Mouse (Mus musculus) E14TG2a.4 (cell line): Measurements from ENCODE around the gene Garnl3.

Experiments used
- H3K27me3 ChIP-seq: 2 replicates; pipeline ENCODE4 v1.6.1; 2014; ENCODE audit warnings: low read length, control low read depth; ENCODE audit not compliant: insufficient read depth
- H3K36me3 ChIP-seq: 2 replicates; pipeline ENCODE4 v1.6.1; 2014; ENCODE audit warnings: low read length, control low read depth; ENCODE audit not compliant: insufficient read depth
- H3K4me1 ChIP-seq: replicated peaks from 2 replicates; pipeline ENCODE4 v1.6.1; 2014; ENCODE audit warnings: low read depth, low read length, control low read depth
- H3K4me3 ChIP-seq: replicated peaks from 2 replicates; pipeline ENCODE4 v1.5.1; 2014; ENCODE audit warnings: mild to moderate bottlenecking, low read length
- H3K9me3 ChIP-seq: 2 replicates; pipeline ENCODE4 v1.6.1; 2014; ENCODE audit warnings: low read length, control low read depth
- CTCF ChIP-seq: conservative IDR thresholded peaks from 2 replicates; pipeline ENCODE4 v1.5.1; 2014; ENCODE audit warnings: low read length
- NANOG ChIP-seq: IDR thresholded peaks from 2 replicates; pipeline ENCODE4 v1.6.1; 2014; ENCODE audit warnings: borderline replicate concordance, low read length, mixed read lengths
- POU5F1 ChIP-seq: IDR thresholded peaks from 2 replicates; pipeline ENCODE4 v1.6.1; 2014; ENCODE audit warnings: low read length, borderline replicate concordance

The Garnl3 gene

DNA sequence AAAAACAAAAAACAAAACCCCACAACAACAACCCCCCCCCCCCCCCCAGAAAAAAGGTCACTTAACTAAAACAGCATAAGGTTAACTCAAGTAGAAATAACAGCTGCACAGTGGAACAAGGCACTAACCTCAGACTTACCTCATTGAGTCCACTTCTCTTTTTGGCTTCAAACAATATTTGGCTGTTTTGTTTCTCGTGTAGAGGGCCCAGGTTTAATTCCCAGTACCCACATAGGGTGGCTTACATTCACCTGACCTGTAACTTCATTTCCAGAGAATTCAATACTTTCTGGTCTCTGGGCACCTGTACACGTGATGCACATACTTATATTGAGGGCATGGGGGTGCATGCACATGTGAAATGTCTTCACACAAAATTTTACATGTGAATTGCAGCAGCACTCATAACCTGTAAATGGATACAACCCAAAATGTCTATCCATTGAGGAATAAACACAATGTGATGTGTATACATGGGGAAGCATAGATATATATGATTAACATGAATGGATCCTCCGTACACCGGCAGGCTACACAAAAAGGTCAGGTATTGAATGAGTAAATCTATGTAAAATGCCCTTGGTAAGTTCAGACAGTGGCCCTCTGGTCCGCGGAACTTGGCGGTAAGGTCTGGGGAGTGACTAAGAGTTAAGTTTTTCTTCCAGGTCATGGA is 165.8 kb downstream of the Garnl3 start:
- Histone ChIP-seq H3K9me3 (no peaks in the 10 kb centered on the region), H3K4me1 (peaks cover 60% of the 10 kb centered on the region), H3K27me3 (no peaks in the 10 kb centered on the region), H3K36me3 (peaks cover 39% of the 10 kb centered on the region), H3K4me3 (peak overlapping the region; percentile 86)
- TF ChIP-seq POU5F1 (no peak), NANOG (no peak), CTCF (no peak)

DNA sequence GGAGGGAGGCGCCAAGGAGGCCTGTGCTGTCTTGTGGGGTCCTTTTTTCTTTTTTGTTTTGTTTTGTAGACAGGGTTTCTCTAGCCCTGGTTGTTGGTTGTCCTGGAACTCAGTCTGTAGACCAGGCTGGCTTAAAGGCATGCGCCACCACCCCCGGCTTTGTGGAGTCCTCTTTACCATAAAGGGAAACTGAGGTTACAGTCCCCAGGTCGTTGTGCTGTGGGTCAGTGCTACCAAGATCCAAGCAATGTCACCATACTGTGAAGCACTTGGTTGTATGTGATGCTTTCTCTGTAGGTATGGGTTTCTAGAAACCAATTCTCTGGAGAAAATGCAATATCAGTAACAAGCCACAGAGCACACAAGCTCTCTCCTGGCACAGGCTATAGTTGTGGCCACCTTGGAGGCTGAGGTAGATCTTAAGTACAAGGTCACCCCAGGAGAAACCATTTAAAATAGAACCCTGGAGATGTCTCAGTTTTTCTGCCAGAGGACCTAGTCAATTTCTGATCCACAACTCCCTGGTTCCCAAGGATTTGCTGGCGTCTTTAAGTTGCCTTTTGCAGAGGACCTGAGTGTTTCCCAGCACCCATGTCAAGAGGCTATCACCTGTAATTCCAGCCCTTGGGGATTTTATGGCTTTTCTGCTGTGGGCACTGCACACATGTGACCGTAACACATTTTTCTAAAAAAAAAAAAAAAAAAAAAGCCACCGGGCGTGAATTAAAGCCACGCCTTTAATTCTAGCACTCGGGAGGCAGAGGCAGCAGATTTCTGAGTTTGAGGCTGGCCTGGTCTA is 166.6 kb downstream of the Garnl3 start:
- TF ChIP-seq NANOG (no peak), POU5F1 (no peak), CTCF (no peak)
- Histone ChIP-seq H3K4me3 (peak overlapping the region; percentile 100), H3K9me3 (no peaks in the 10 kb centered on the region), H3K4me1 (peaks cover 60% of the 10 kb centered on the region), H3K27me3 (no peaks in the 10 kb centered on the region), H3K36me3 (peaks cover 42% of the 10 kb centered on the region)

DNA sequence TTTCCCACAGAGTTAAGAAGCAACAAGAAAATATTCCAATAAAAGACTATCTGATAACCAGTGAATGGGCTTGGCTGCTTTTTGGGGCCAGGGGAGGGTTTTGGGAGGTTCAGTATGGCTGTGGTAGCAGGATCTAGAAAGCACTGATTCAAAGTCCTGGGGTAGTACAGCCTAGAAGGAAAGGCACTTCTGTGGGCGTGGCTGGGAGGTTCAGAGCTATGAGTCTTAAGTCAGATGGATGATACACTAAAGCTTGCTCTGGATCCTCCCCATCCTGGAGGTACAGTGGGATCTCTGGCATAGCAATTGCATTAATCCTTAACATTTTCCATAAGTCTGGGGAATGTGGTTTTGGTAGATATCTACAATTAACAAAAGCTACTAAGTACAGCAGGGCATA is 167.5 kb downstream of the Garnl3 start:
- TF ChIP-seq NANOG (no peak), POU5F1 (no peak), CTCF (no peak)
- peaks cover 68% of the 10 kb centered on the region for H3K4me1 ChIP-seq
- no peaks in the 10 kb centered on the region for H3K9me3 ChIP-seq
- peak overlapping the region; percentile 100 for H3K4me3 ChIP-seq
- no peaks in the 10 kb centered on the region for H3K27me3 ChIP-seq
- H3K36me3 ChIP-seq = peaks cover 47% of the 10 kb centered on the region

DNA sequence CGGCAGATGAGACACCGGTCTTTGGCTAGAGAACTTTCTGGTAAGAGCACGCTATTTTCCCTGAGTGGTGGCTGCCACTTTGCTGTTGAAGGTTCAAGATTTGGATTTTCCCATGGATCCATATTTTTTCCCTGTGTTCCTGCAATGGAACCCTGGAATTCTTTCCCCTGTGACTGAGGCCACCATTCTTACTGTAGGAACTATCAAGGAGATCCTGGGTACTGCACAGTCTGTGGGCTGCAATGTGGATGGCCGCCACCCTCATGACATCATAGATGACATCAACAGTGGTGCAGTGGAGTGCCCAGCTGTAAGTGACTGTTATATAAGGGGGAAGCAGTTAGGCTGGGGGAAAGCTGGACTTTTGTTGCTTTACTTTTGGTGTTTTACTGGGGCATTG is 167.9 kb downstream of the Garnl3 start:
- Histone ChIP-seq H3K9me3 (no peaks in the 10 kb centered on the region), H3K36me3 (peaks cover 49% of the 10 kb centered on the region), H3K4me3 (peak overlapping the region; percentile 100), H3K4me1 (peaks cover 70% of the 10 kb centered on the region), H3K27me3 (no peaks in the 10 kb centered on the region)
- no peak for TF ChIP-seq NANOG
- no peak for TF ChIP-seq POU5F1
- no peak for TF ChIP-seq CTCF

DNA sequence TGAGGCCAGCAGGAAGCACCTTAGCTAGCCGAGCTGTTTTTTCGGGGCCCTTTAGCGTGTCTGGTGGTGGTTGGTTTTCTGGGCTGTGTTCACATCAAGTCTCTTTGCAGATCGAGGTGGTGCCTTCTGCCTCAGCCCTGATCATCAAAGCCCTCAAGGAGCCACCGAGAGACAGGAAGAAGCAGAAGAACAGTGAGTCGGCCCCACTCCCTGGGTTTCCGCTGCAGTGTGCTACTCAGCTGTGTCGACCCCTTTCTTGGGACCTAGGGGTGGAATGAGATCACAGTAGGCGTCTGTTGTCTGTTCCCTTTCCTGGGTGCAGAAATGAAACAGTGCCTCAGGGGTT is 168.6 kb downstream of the Garnl3 start:
- Histone ChIP-seq H3K4me1 (peaks cover 63% of the 10 kb centered on the region), H3K36me3 (peaks cover 50% of the 10 kb centered on the region), H3K4me3 (peak overlapping the region; percentile 100), H3K27me3 (no peaks in the 10 kb centered on the region), H3K9me3 (no peaks in the 10 kb centered on the region)
- no peak for TF ChIP-seq POU5F1

DNA sequence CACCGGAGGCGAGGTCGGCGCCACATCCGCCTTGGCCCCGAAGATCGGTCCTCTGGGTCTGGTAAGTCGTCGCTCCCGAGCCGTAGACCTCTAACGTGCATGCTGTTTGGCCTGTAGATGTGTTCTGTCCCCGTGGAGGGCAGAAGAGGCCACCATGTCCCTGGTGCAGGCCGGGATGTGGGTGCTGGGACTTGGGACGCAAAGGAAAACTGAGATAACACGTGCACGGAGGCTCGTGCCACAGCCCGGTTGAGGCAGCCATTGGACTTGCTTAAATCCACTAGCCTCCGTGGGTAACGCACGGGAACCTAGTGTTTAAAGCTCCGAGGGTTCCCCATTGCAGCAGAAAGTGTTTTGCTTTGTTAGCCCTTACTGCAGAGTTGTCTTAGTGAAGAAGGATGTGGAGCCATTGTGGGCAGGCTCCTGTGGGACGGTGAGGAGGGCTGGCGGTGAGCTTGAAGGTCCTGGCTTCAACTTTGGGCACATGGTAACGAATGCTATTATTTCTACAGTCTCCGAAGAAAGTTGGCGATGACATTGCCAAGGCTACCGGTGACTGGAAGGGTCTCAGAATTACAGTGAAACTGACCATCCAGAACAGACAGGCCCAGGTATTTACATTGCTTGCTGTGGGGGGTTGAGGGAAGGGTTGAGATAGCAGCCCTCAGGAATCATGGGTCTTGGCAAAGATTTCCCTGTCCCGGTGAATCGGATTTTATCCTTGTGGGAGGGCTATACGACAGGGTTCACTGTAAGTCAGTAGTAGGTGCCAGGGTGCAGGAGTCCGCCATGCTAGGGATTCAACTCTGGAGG is 169.2 kb downstream of the Garnl3 start:
- Histone ChIP-seq H3K9me3 (no peaks in the 10 kb centered on the region), H3K36me3 (peaks cover 55% of the 10 kb centered on the region), H3K27me3 (no peaks in the 10 kb centered on the region), H3K4me3 (peak overlapping the region; percentile 100), H3K4me1 (peaks cover 58% of the 10 kb centered on the region)
- TF ChIP-seq CTCF (no peak), NANOG (no peak), POU5F1 (no peak)

DNA sequence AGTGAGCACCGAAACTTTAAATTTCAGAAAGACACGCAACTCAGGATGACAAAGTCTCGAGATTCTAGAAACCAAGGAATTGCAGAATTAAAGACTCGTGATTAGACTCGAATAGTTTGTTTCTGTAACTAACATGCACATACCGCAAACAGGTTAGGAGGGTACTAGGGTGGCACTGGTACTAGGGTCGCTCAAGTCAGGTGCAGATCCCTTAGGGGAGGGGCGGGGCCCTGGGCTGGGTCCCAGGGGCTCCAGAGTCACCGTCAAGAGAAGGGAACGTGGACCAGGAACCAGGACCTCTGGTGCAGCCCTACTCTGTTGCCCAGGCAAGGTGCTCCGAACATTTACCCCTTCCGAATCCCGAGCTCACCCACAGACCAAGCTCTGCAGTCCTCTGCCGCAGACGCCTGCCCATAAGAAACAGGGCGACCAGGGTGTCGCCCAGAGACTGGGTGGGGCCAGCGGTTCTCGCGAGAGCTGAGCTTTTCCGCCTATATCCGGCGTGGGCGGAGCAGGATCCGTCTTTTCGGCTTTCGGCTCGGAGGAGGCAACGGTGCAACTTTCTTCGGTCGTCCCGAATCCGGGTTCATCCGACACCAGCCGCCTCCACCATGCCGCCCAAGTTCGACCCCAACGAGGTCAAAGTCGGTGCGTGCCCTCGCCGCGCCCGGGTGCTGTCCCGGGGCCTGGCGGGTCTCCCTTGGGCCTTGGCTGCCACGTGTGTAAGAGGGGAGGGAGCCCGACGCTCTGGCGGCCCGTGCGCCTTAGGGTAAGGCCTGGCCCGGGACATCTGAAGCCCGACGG is 170.1 kb downstream of the Garnl3 start, which contains the start of the genes Rpl12 and Lrsam1:
Gene Rpl12 (plus strand): TSS at position 368 of the 804 bp plus-strand sequence.
Gene Lrsam1 (minus strand): TSS at position 423 of the 804 bp plus-strand sequence.
- peaks cover 54% of the 10 kb centered on the region for H3K4me1 ChIP-seq
- peaks cover 64% of the 10 kb centered on the region for H3K36me3 ChIP-seq
- H3K27me3 ChIP-seq = no peaks in the 10 kb centered on the region
- TF ChIP-seq NANOG (no peak), POU5F1 (no peak), CTCF (no peak)
- H3K9me3 ChIP-seq = no peaks in the 10 kb centered on the region
- peak within 1 kb of the TSS; percentile 100 for H3K4me3 ChIP-seq
